Mouse (Mus musculus) small intestine, adult 2 months (tissue): Measurements from ENCODE around the gene Cdk14. TPM values are rescaled to one million over a fixed set of nuclear protein-coding genes. Genes with fewer than 3 reads are reported as not detected.

Experiments used
- H3K27ac ChIP-seq: fragments of 200-500 bp; 2 replicates; pipeline ENCODE4 v1.5.1; 2012; ENCODE audit warnings: low read depth, low read length, control low read depth, inconsistent platforms; ENCODE audit not compliant: insufficient read depth
- H3K27me3 ChIP-seq: fragments of 200-500 bp; 2 replicates; pipeline ENCODE4 v1.6.1; 2012; ENCODE audit warnings: mild to moderate bottlenecking, moderate library complexity, low read length, inconsistent platforms; ENCODE audit not compliant: control insufficient read depth, insufficient read depth
- H3K36me3 ChIP-seq: fragments of 200-500 bp; 2 replicates; pipeline ENCODE4 v1.6.1; 2012; ENCODE audit warnings: mild to moderate bottlenecking, low read length, control low read depth, inconsistent platforms; ENCODE audit not compliant: control insufficient read depth, insufficient read depth
- H3K4me1 ChIP-seq: fragments of 200-500 bp; 2 replicates; pipeline ENCODE4 v1.6.1; 2012; ENCODE audit warnings: low read length, inconsistent platforms, mixed read lengths; ENCODE audit not compliant: control insufficient read depth, insufficient read depth, insufficient read length
- H3K4me3 ChIP-seq: fragments of 200-500 bp; 2 replicates; pipeline ENCODE4 v1.5.1; 2012; ENCODE audit warnings: low read depth, mild to moderate bottlenecking, control low read depth, inconsistent platforms, low read length, moderate library complexity
- CTCF ChIP-seq: fragments of 200-500 bp; IDR thresholded peaks from 2 replicates; pipeline ENCODE4 v1.5.1; 2012; ENCODE audit warnings: low read depth, mild to moderate bottlenecking, control low read depth, inconsistent platforms, low read length, moderate library complexity, mixed read lengths; ENCODE audit not compliant: insufficient replicate concordance, insufficient read length; ENCODE audit errors: extremely low read depth
- POLR2A ChIP-seq: fragments of 200-500 bp; IDR thresholded peaks from 2 replicates; pipeline ENCODE4 v1.6.1; 2012; ENCODE audit warnings: low read depth, mild to moderate bottlenecking, control low read depth, inconsistent platforms, low read length, moderate library complexity
- WGBS: fragments of 180-500 bp; shearing (Covaris S2); methylation state at CpG from one replicate; pipeline ENCODE4 v1.1.7; 2018; 5-methylcytosine and 5-hydroxymethylcytosine counted together
- polyA plus RNA-seq: library from polyadenylated mRNA; depleted of rRNA; stranded (reverse); fragments of >200 nt; gene quantifications from 2 replicates; pipeline ENCODE4 v1.2.3, GENCODE M21; 2012

The Cdk14 gene
- polyA plus RNA-seq, 1 experiment, result 0.37 TPM

- Histone ChIP-seq H3K36me3 (no peaks in the 10 kb centered on the region), H3K4me1 (no peaks in the 10 kb centered on the region), H3K27ac (no peak overlapping the region), H3K27me3 (no peaks in the 10 kb centered on the region), H3K4me3 (no peak overlapping the region)
- TF ChIP-seq POLR2A, result no peak
- TF ChIP-seq CTCF, result no peak
- 43% methylated on average over 8 of the region's 8 CpGs for WGBS
Observed at GRCm38 (mm10) chr5:5292830-5293542, 127.1 kb downstream of the Cdk14 start.

GRCm38 (mm10) chr5:5291321-5291991, 128.7 kb downstream of the Cdk14 start:
- H3K27ac ChIP-seq, result no peak overlapping the region

GRCm38 (mm10) chr5:5290714-5291113, 129.4 kb downstream of the Cdk14 start:
- TF ChIP-seq POLR2A (no peak), CTCF (no peak)
- 48% methylated on average over 4 of the region's 4 CpGs for WGBS
- no peaks in the 10 kb centered on the region for H3K27me3 ChIP-seq
- H3K27ac ChIP-seq, result no peak overlapping the region
- H3K4me3 ChIP-seq, result no peak overlapping the region
- no peaks in the 10 kb centered on the region for H3K4me1 ChIP-seq
- no peaks in the 10 kb centered on the region for H3K36me3 ChIP-seq

More at GRCm38 (mm10) chr5:5291321-5291991, 128.7 kb downstream of the Cdk14 start:
- H3K4me3 ChIP-seq, result no peak overlapping the region
- TF ChIP-seq POLR2A, result no peak
- WGBS, result 74% methylated on average over 6 of the region's 6 CpGs
- H3K36me3 ChIP-seq, result no peaks in the 10 kb centered on the region
- no peaks in the 10 kb centered on the region for H3K27me3 ChIP-seq
- H3K4me1 ChIP-seq, result no peaks in the 10 kb centered on the region

GRCm38 (mm10) chr5:5285876-5286275, 134.2 kb downstream of the Cdk14 start:
- H3K36me3 ChIP-seq, result no peaks in the 10 kb centered on the region
- H3K27ac ChIP-seq, result no peak overlapping the region
- H3K4me3 ChIP-seq, result no peak overlapping the region
- no peak for TF ChIP-seq CTCF
- no peak for TF ChIP-seq POLR2A
- 50% methylated on average over 3 of the region's 3 CpGs for WGBS
- H3K27me3 ChIP-seq, result no peaks in the 10 kb centered on the region
- H3K4me1 ChIP-seq, result no peaks in the 10 kb centered on the region

GRCm38 (mm10) chr5:5284531-5284930, 135.6 kb downstream of the Cdk14 start:
- Histone ChIP-seq H3K4me1 (no peaks in the 10 kb centered on the region), H3K36me3 (no peaks in the 10 kb centered on the region), H3K27me3 (no peaks in the 10 kb centered on the region), H3K27ac (no peak overlapping the region), H3K4me3 (no peak overlapping the region)
- no peak for TF ChIP-seq CTCF
- TF ChIP-seq POLR2A, result no peak
- WGBS, result 82% methylated on average over 5 of the region's 5 CpGs

- H3K36me3 ChIP-seq, result no peaks in the 10 kb centered on the region
- no peaks in the 10 kb centered on the region for H3K27me3 ChIP-seq
- no peak overlapping the region for H3K4me3 ChIP-seq
- 26% methylated on average over 6 of the region's 6 CpGs for WGBS
- no peak for TF ChIP-seq POLR2A
- TF ChIP-seq CTCF, result no peak
- H3K4me1 ChIP-seq, result no peaks in the 10 kb centered on the region
- H3K27ac ChIP-seq, result no peak overlapping the region
Observed at GRCm38 (mm10) chr5:5283756-5284430, 136.2 kb downstream of the Cdk14 start.

- no peaks in the 10 kb centered on the region for H3K27me3 ChIP-seq
- H3K27ac ChIP-seq, result no peak overlapping the region
- no peaks in the 10 kb centered on the region for H3K36me3 ChIP-seq
- H3K4me1 ChIP-seq, result no peaks in the 10 kb centered on the region
- H3K4me3 ChIP-seq, result no peak overlapping the region
- TF ChIP-seq POLR2A (no peak), CTCF (no peak)
- WGBS, result 55% methylated on average over 5 of the region's 5 CpGs
Observed at GRCm38 (mm10) chr5:5282425-5282824, 137.7 kb downstream of the Cdk14 start.
